Mouse (Mus musculus): ENCODE results near the gene Srbd1. TPM values are rescaled to one million over a fixed set of nuclear protein-coding genes. Genes with fewer than 3 reads are reported as not detected.

Srbd1 gene
- polyA plus RNA-seq, 1 experiment, result 42.5 TPM

GRCm38 (mm10) chr17:86167320-86168230 is 22.6 kb upstream of the Srbd1 start, which contains the start of gene Prkce:
Gene Prkce, plus strand, starts transcription at chr17:86167785.
- Histone ChIP-seq H3K9ac (ENCODE audit: low read depth, poor library complexity, severe bottlenecking) (peak within 1 kb of the TSS; percentile 94), H3K36me3 (ENCODE audit: control insufficient read depth, insufficient read depth, low read length, poor library complexity, severe bottlenecking) (no peaks in the 10 kb centered on the region), H3K4me1 (ENCODE audit: control insufficient read depth, insufficient read depth, low read length) (no peaks in the 10 kb centered on the region), H3K27ac (ENCODE audit: insufficient read depth, low read length) (peak within 1 kb of the TSS; percentile 42), H3K9me3 (replicated peaks; ENCODE audit: control insufficient read depth, insufficient read depth, low read length, poor library complexity, severe bottlenecking) (no peaks in the 10 kb centered on the region), H3K4me3 (ENCODE audit: low read depth, low read length) (peak within 1 kb of the TSS; percentile 86), H3K27me3 (ENCODE audit: control insufficient read depth, insufficient read depth, low read length, poor library complexity, severe bottlenecking) (peaks cover 3% of the 10 kb centered on the region)
- TF ChIP-seq POLR2A (IDR thresholded peaks at IDR 0.05; ENCODE audit: insufficient read depth, low read length) (no peak), CTCF (IDR thresholded peaks at IDR 0.05; ENCODE audit: low read depth, low read length) (peak; percentile 13)

- H3K9ac ChIP-seq (ENCODE audit: low read depth, poor library complexity, severe bottlenecking), result peak overlapping the region; percentile 94
- TF ChIP-seq EP300 (IDR thresholded peaks at IDR 0.05; ENCODE audit: insufficient read depth, low read depth, low read length), result no peak
- TF ChIP-seq POLR2A (IDR thresholded peaks at IDR 0.05; ENCODE audit: insufficient read depth, low read length), result no peak
- no peak for TF ChIP-seq CTCF (IDR thresholded peaks at IDR 0.05; ENCODE audit: low read depth, low read length)
- no peaks in the 10 kb centered on the region for H3K9me3 ChIP-seq (replicated peaks; ENCODE audit: control insufficient read depth, insufficient read depth, low read length, poor library complexity, severe bottlenecking)
- H3K4me3 ChIP-seq (ENCODE audit: low read depth, low read length), result peak overlapping the region; percentile 86
- no peaks in the 10 kb centered on the region for H3K36me3 ChIP-seq (ENCODE audit: control insufficient read depth, insufficient read depth, low read length, poor library complexity, severe bottlenecking)
- peak overlapping the region; percentile 42 for H3K27ac ChIP-seq (ENCODE audit: insufficient read depth, low read length)
- no peaks in the 10 kb centered on the region for H3K4me1 ChIP-seq (ENCODE audit: control insufficient read depth, insufficient read depth, low read length)
- peaks cover 3% of the 10 kb centered on the region for H3K27me3 ChIP-seq (ENCODE audit: control insufficient read depth, insufficient read depth, low read length, poor library complexity, severe bottlenecking)
These were observed 21.8 kb upstream of the Srbd1 start for GRCm38 (mm10) chr17:86166567-86167319.

GRCm38 (mm10) chr17:86166051-86166566 is 21.1 kb upstream of the Srbd1 start:
- no peaks in the 10 kb centered on the region for H3K9me3 ChIP-seq (replicated peaks; ENCODE audit: control insufficient read depth, insufficient read depth, low read length, poor library complexity, severe bottlenecking)
- peak overlapping the region; percentile 86 for H3K4me3 ChIP-seq (ENCODE audit: low read depth, low read length)
- H3K27ac ChIP-seq (ENCODE audit: insufficient read depth, low read length), result no peak overlapping the region
- H3K36me3 ChIP-seq (ENCODE audit: control insufficient read depth, insufficient read depth, low read length, poor library complexity, severe bottlenecking), result no peaks in the 10 kb centered on the region
- H3K4me1 ChIP-seq (ENCODE audit: control insufficient read depth, insufficient read depth, low read length), result no peaks in the 10 kb centered on the region
- TF ChIP-seq POLR2A (IDR thresholded peaks at IDR 0.05; ENCODE audit: insufficient read depth, low read length) (no peak), CTCF (IDR thresholded peaks at IDR 0.05; ENCODE audit: low read depth, low read length) (no peak), EP300 (IDR thresholded peaks at IDR 0.05; ENCODE audit: insufficient read depth, low read depth, low read length) (no peak)
- H3K9ac ChIP-seq (ENCODE audit: low read depth, poor library complexity, severe bottlenecking), result peak overlapping the region; percentile 94
- peaks cover 3% of the 10 kb centered on the region for H3K27me3 ChIP-seq (ENCODE audit: control insufficient read depth, insufficient read depth, low read length, poor library complexity, severe bottlenecking)

GRCm38 (mm10) chr17:86164416-86164815 is 19.4 kb upstream of the Srbd1 start:
- H3K27ac ChIP-seq (ENCODE audit: insufficient read depth, low read length), result no peak overlapping the region
- no peaks in the 10 kb centered on the region for H3K4me1 ChIP-seq (ENCODE audit: control insufficient read depth, insufficient read depth, low read length)
- no peaks in the 10 kb centered on the region for H3K9me3 ChIP-seq (replicated peaks; ENCODE audit: control insufficient read depth, insufficient read depth, low read length, poor library complexity, severe bottlenecking)
- peaks cover 3% of the 10 kb centered on the region for H3K27me3 ChIP-seq (ENCODE audit: control insufficient read depth, insufficient read depth, low read length, poor library complexity, severe bottlenecking)
- H3K4me3 ChIP-seq (ENCODE audit: low read depth, low read length), result no peak overlapping the region
- no peak overlapping the region for H3K9ac ChIP-seq (ENCODE audit: low read depth, poor library complexity, severe bottlenecking)
- TF ChIP-seq EP300 (IDR thresholded peaks at IDR 0.05; ENCODE audit: insufficient read depth, low read depth, low read length) (no peak), CTCF (IDR thresholded peaks at IDR 0.05; ENCODE audit: low read depth, low read length) (no peak), POLR2A (IDR thresholded peaks at IDR 0.05; ENCODE audit: insufficient read depth, low read length) (no peak)
- no peaks in the 10 kb centered on the region for H3K36me3 ChIP-seq (ENCODE audit: control insufficient read depth, insufficient read depth, low read length, poor library complexity, severe bottlenecking)

GRCm38 (mm10) chr17:86162672-86163071 is 17.7 kb upstream of the Srbd1 start:
- TF ChIP-seq POLR2A (IDR thresholded peaks at IDR 0.05; ENCODE audit: insufficient read depth, low read length), result no peak
- no peak for TF ChIP-seq EP300 (IDR thresholded peaks at IDR 0.05; ENCODE audit: insufficient read depth, low read depth, low read length)
- no peak for TF ChIP-seq CTCF (IDR thresholded peaks at IDR 0.05; ENCODE audit: low read depth, low read length)
- no peaks in the 10 kb centered on the region for H3K27me3 ChIP-seq (ENCODE audit: control insufficient read depth, insufficient read depth, low read length, poor library complexity, severe bottlenecking)
- H3K4me3 ChIP-seq (ENCODE audit: low read depth, low read length), result no peak overlapping the region
- no peak overlapping the region for H3K9ac ChIP-seq (ENCODE audit: low read depth, poor library complexity, severe bottlenecking)
- no peak overlapping the region for H3K27ac ChIP-seq (ENCODE audit: insufficient read depth, low read length)
- H3K4me1 ChIP-seq (ENCODE audit: control insufficient read depth, insufficient read depth, low read length), result no peaks in the 10 kb centered on the region
- H3K36me3 ChIP-seq (ENCODE audit: control insufficient read depth, insufficient read depth, low read length, poor library complexity, severe bottlenecking), result no peaks in the 10 kb centered on the region
- H3K9me3 ChIP-seq (replicated peaks; ENCODE audit: control insufficient read depth, insufficient read depth, low read length, poor library complexity, severe bottlenecking), result no peaks in the 10 kb centered on the region
